Mouse (Mus musculus): ENCODE measurements around the gene Dcbld1.

DNA sequence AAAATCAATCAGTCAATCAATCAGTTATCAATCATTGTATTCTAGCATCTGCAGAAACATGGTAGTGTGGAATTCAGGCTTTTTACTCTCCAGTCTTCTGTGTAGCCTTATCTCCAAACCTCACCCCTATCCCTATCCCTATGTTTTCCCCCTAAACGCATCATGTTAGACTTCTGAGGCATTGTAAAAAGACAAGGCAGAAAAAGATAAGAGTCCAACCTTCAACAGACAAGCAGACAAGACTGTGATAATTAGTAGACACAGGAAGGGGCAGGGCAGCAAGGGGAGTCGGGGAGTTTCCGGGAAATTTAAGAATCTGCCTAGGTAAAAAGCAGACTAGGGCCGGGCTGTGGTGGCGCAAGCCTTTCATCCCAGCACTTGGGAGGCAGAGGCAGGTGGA, 38.0 kb downstream of the Dcbld1 start:
- TF ChIP-seq CTCF (IDR thresholded peaks at IDR 0.05; ENCODE audit: borderline replicate concordance, control insufficient read depth, extremely low read depth, insufficient read depth, low read length, poor library complexity) (no peak), POLR2A (IDR thresholded peaks at IDR 0.05; ENCODE audit: control insufficient read depth, extremely low read depth, insufficient read depth, low read length, poor library complexity) (no peak)
